Mouse (Mus musculus) heart, adult 2 months (tissue): ENCODE data around the gene Uqcrc1.

Source experiments
- CTCF ChIP-seq: fragments of 200-600 bp; IDR thresholded peaks from 2 replicates; pipeline ENCODE4 v1.8.1; 2022; ENCODE audit warnings: antibody characterized with exemption, mild to moderate bottlenecking, moderate library complexity
- EP300 ChIP-seq: fragments of 200-500 bp; IDR thresholded peaks from 2 replicates; pipeline ENCODE4 v1.6.1; 2011; ENCODE audit warnings: low read depth, low read length, control low read depth; ENCODE audit not compliant: insufficient read depth
- POLR2A ChIP-seq: fragments of 200-500 bp; IDR thresholded peaks from 2 replicates; pipeline ENCODE4 v1.6.1; 2011; ENCODE audit warnings: mild to moderate bottlenecking, low read depth, low read length, control low read depth; ENCODE audit not compliant: insufficient read depth

- TF ChIP-seq POLR2A (no peak), CTCF (no peak), EP300 (no peak)
Observed at GRCm38 (mm10) chr9:108990462-108990820, 54.0 kb downstream of the Uqcrc1 start.
